Mouse (Mus musculus) cortical plate, adult 2 months (tissue): ENCODE measurements around the gene Dvl1.

Source experiments
- CTCF ChIP-seq: fragments of 200-500 bp; IDR thresholded peaks from 2 replicates; pipeline ENCODE4 v1.5.1; 2011; ENCODE audit warnings: mild to moderate bottlenecking, control low read depth, low read length; ENCODE audit not compliant: insufficient read depth; ENCODE audit errors: extremely low read depth
- POLR2A ChIP-seq: fragments of 200-500 bp; IDR thresholded peaks from 2 replicates; pipeline ENCODE4 v1.6.1; 2011; ENCODE audit warnings: mild to moderate bottlenecking, low read length, control low read depth; ENCODE audit not compliant: insufficient read depth; ENCODE audit errors: extremely low read depth

- no peak for TF ChIP-seq CTCF
- TF ChIP-seq POLR2A: no peak
These were observed 49.3 kb downstream of the Dvl1 start for GRCm38 (mm10) chr4:155896461-155896860.
